ENCODE assay signal across 30 mouse cellular contexts in the genomic region with DNA sequence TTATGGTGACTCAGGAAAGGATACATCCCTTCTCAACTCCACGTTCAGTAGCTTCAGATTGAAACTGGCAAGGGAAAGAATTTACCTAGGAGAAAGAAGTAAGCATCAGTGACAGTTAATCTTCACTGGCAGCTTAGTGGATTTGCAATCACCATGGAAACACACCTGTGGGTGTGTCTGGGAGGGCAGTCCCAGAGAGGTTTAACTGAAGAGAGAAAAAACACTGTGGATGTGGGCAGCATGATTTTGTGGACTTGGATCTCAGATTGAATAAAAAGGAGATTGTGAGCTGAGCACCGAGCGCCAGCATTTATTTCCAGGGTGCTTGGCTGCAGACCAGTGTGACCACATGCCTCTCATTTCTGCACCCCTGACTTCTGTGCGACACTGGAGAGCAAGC.
"Had no signal": no experiment of that assay in that cellular context is flagged by ENCODE, and none has a peak within 500 bp of the region (broad histone marks: within the 10 kb centered on the region; RNA-seq: fewer than 3 reads in every experiment).

No protein-coding gene starts in this region.

- DNase-seq: left cerebral cortex, postnatal 4 days; liver; liver, embryonic 13.5 days; liver, postnatal 0 days; lung, adult 18-20 months; lung, adult 2 months; lung, embryonic 14.5 days; lung, postnatal 10 days; lung, postnatal 14 days; lung, postnatal 36 days; lung, postnatal 4 days had no signal

- H3K27ac ChIP-seq: left cerebral cortex, adult 2 months; limb, embryonic 10.5 days; limb, embryonic 12.5 days; limb, embryonic 13.5 days; limb, embryonic 15.5 days; liver, embryonic 12.5 days; liver, embryonic 13.5 days; liver, embryonic 14.5 days; liver, embryonic 15.5 days; lung, embryonic 15.5 days; macrophage; midbrain, embryonic 10.5 days; midbrain, embryonic 12.5 days; neural tube, embryonic 12.5 days; neural tube, embryonic 13.5 days had no signal

- ATAC-seq: liver, embryonic 12.5 days; liver, postnatal 0 days; lung, postnatal 0 days had no signal

- H3K36me3 ChIP-seq: limb, embryonic 10.5 days; limb, embryonic 12.5 days; limb, embryonic 13.5 days; limb, embryonic 15.5 days; liver, embryonic 12.5 days; liver, embryonic 13.5 days; liver, embryonic 15.5 days; lung, embryonic 15.5 days; midbrain, embryonic 10.5 days; midbrain, embryonic 12.5 days; neural tube, embryonic 12.5 days; neural tube, embryonic 13.5 days had no signal

- H3K9ac ChIP-seq: limb, embryonic 12.5 days; limb, embryonic 13.5 days; limb, embryonic 15.5 days; liver, embryonic 12.5 days; liver, embryonic 13.5 days; liver, embryonic 14.5 days; liver, embryonic 15.5 days; liver, postnatal 0 days; lung, embryonic 14.5 days; lung, embryonic 15.5 days; midbrain, embryonic 12.5 days; neural tube, embryonic 12.5 days; neural tube, embryonic 13.5 days had no signal

- H3K27me3 ChIP-seq: limb, embryonic 12.5 days; limb, embryonic 13.5 days; limb, embryonic 15.5 days; liver, embryonic 12.5 days; liver, embryonic 13.5 days; liver, embryonic 15.5 days; lung, embryonic 15.5 days; megakaryocyte, embryonic 14.5 days; midbrain, embryonic 12.5 days; neural tube, embryonic 12.5 days; neural tube, embryonic 13.5 days had no signal

- H3K9me3 ChIP-seq: limb, embryonic 10.5 days; limb, embryonic 12.5 days; limb, embryonic 13.5 days; limb, embryonic 15.5 days; liver, embryonic 12.5 days; liver, embryonic 13.5 days; liver, embryonic 15.5 days; lung, embryonic 15.5 days; midbrain, embryonic 10.5 days; midbrain, embryonic 12.5 days; neural tube, embryonic 12.5 days; neural tube, embryonic 13.5 days had no signal

- H3K4me2 ChIP-seq: limb, embryonic 12.5 days; limb, embryonic 13.5 days; limb, embryonic 15.5 days; liver, embryonic 11.5 days; liver, embryonic 12.5 days; liver, embryonic 13.5 days; liver, embryonic 15.5 days; lung, embryonic 14.5 days; lung, embryonic 15.5 days; midbrain, embryonic 11.5 days; midbrain, embryonic 12.5 days; neural tube, embryonic 12.5 days; neural tube, embryonic 13.5 days had no signal

- H3K4me3 ChIP-seq: left cerebral cortex, adult 2 months; limb, embryonic 10.5 days; limb, embryonic 12.5 days; limb, embryonic 13.5 days; limb, embryonic 15.5 days; liver, embryonic 12.5 days; liver, embryonic 13.5 days; liver, embryonic 15.5 days; lung, embryonic 15.5 days; megakaryocyte, embryonic 14.5 days; midbrain, embryonic 10.5 days; midbrain, embryonic 12.5 days; myocyte; neural tube, embryonic 12.5 days; neural tube, embryonic 13.5 days had no signal

- H3K4me1 ChIP-seq: limb, embryonic 12.5 days; limb, embryonic 15.5 days; liver, embryonic 12.5 days; liver, embryonic 13.5 days; liver, embryonic 15.5 days; lung, embryonic 15.5 days; megakaryocyte, embryonic 14.5 days; neural tube, embryonic 12.5 days; neural tube, embryonic 13.5 days had no signal
